Mouse (Mus musculus): ENCODE measurements around the gene Lrrc59. TPM values are rescaled to one million over a fixed set of nuclear protein-coding genes. Genes with fewer than 3 reads are reported as not detected.
"Not testable (repeated sequence)": the region's sequence is repeated elsewhere in the genome, so short reads cannot be mapped to it uniquely, and the experiment has no call there.

Gene Lrrc59
- polyA plus RNA-seq, 1 experiment from 2014 or later = 186 TPM

DNA sequence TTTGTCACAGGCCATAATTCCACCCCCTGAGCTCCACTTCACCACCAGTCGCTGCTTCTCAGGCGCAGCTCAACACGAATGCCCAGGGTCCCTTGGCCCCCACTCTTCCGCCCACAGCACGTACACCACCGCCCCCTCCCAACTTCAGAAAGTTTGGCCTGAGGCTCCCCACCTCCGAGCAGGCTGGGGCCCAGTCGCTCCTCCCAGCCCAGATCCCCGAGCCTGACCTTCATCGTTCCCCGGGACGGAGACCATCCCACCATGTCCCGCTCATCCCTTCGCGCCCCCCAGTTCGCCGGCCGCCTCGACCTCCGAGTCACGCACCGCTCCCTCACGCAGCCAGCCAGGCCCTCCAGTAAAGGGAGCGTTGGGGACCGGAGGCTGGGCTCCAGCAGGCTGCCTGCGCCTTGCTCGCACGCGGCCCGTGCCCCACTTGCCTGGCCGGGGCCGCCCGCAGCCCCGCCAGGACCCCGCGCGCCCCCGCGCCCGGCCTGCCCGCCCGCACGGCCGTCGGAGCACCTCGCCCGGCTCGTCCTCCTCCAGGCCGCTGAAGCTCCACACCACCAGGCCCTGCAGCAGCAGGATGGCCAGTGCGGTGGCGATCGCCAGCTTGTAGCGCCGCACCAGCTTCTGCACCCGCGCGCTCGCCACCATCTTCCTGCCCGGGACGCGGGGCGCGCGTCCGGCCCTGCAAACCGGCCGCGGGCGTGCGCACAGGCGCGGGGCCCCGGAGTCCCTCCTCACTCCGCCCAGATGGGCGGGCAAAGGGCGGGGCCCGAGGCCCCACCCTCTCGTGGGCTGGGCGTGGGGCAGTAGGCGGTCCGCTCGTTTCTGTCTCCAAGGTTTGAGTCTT is 47.4 kb downstream of the Lrrc59 start, which contains the start of gene Xylt2:
Xylt2 (minus strand) TSS at position 762 of the 853 bp plus-strand sequence.
- H3K27me3 ChIP-seq (replicated peaks) = no peaks in the 10 kb centered on the region
- peak; percentile 95 for ATAC-seq
- H3K36me3 ChIP-seq = no peaks in the 10 kb centered on the region
- H3K9me3 ChIP-seq (replicated peaks) = no peaks in the 10 kb centered on the region
- peaks cover 30% of the 10 kb centered on the region for H3K4me1 ChIP-seq
- peak within 1 kb of the TSS; percentile 98 for H3K4me2 ChIP-seq
- peak within 1 kb of the TSS; percentile 94 for H3K9ac ChIP-seq
- H3K27ac ChIP-seq = peak within 1 kb of the TSS; percentile 73
- H3K4me3 ChIP-seq = peak within 1 kb of the TSS; percentile 95
- WGBS (ENCODE audit: insufficient replicate concordance) = 0% methylated on average over 69 of the region's 82 CpGs

DNA sequence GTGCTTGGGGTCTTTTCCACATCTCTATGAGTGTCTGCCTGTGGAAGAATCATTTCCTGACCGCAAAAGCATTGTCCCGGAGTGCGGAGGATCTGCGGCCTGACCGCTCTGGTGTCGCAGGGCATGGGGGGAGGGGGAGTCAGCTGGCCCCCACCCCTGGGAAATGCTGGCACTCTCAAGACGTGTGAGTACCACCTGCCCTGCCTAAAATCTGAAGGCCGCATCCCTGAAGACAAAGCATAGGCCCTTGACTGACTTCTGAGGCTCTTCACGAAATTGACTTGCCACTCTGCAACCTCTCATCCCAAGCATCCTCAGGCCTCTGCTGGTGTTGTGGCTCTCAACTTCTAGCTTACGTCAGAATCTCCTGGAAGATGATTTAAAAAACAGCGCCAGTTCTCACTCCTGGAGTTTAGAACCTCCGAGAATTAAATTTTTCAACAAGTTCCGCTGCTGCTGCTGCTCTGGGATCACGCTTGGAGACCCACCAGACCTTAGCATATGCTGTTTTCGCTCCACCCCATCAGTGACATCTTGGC is 48.1 kb downstream of the Lrrc59 start:
- Histone ChIP-seq H3K36me3 (no peaks in the 10 kb centered on the region), H3K9ac (peak overlapping the region; percentile 59), H3K4me1 (peaks cover 30% of the 10 kb centered on the region), H3K9me3 (replicated peaks) (no peaks in the 10 kb centered on the region), H3K27ac (no peak overlapping the region), H3K4me3 (peak overlapping the region; percentile 95), H3K4me2 (peak overlapping the region; percentile 98), H3K27me3 (replicated peaks) (no peaks in the 10 kb centered on the region)
- no peak; the same call in 1 of the 2 replicates for ATAC-seq
- 34% methylated on average over 15 of the region's 15 CpGs for WGBS (ENCODE audit: insufficient replicate concordance)

DNA sequence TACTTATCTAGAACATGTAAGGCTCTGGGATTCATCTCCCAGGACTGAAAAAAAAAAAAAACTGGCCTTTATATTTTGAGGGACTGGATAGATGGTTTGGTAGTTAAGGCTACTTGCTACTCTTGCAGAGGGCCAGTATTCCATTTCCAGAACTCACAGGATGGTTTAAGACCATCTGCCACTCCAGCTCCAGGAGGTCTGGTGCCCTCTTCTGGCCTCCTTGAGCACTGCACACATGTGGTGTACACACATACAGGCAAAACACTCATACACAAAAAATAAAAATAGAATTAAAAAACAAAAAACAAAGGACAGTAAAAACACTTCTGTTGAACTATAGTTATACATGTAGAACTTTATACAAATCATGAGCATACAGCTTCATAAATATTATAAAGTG is 51.1 kb downstream of the Lrrc59 start:
- Histone ChIP-seq H3K36me3 (no peaks in the 10 kb centered on the region), H3K4me3 (no peak overlapping the region), H3K9ac (no peak overlapping the region), H3K4me1 (peaks cover 20% of the 10 kb centered on the region), H3K27ac (no peak overlapping the region), H3K4me2 (no peak overlapping the region), H3K27me3 (replicated peaks) (no peaks in the 10 kb centered on the region), H3K9me3 (replicated peaks) (no peaks in the 10 kb centered on the region)
- no peak for ATAC-seq

DNA sequence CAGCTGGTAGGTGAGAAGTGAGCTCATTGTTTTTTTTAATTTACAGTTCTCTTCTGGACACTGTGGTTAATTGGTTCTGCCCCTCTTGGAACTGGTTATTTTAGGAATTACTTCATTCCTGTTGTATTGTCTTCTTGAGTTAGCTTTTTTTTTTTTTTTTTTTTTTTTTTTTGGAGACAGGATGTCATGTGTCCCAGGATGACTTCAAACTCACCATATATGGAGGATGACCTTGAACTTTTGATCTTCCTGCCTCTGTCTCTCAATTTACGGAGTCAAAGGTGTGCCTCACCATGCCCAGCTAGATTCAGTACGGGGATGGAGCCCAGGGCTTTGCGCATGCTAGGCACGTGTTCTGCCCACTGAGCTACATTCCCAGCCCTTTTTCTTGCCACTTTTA is 52.1 kb downstream of the Lrrc59 start:
- no peak overlapping the region for H3K4me3 ChIP-seq
- H3K4me1 ChIP-seq = peaks cover 10% of the 10 kb centered on the region
- ATAC-seq = no peak
- no peak overlapping the region for H3K27ac ChIP-seq
- no peaks in the 10 kb centered on the region for H3K36me3 ChIP-seq
- 79% methylated on average over 4 of the region's 4 CpGs for WGBS (ENCODE audit: insufficient replicate concordance)
- H3K9me3 ChIP-seq (replicated peaks) = no peaks in the 10 kb centered on the region
- no peak overlapping the region for H3K4me2 ChIP-seq
- no peaks in the 10 kb centered on the region for H3K27me3 ChIP-seq (replicated peaks)
- H3K9ac ChIP-seq = no peak overlapping the region

DNA sequence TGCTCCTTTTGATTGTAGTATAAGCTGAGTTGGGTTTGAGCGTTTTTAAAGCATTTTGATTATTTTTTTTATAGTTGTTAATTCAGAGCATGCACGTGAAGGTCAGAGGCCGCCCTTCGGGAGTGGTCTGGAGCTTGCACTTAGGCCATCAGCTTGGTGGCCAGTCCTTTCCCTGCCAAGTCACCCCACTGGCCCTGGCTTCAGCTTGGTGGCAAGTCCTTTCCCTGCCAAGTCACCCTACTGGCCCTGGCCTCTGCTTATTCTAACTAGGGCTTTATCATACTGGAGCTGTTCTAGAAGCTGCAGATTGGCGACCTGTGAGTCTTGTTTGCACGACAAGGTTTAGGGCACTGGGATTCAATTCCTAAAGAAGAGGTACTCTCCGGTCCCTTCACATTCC is 52.9 kb downstream of the Lrrc59 start:
- 62% methylated on average over 7 of the region's 7 CpGs for WGBS (ENCODE audit: insufficient replicate concordance)
- no peak overlapping the region for H3K9ac ChIP-seq
- H3K4me2 ChIP-seq = no peak overlapping the region
- H3K4me1 ChIP-seq = peaks cover 4% of the 10 kb centered on the region
- no peak for ATAC-seq
- H3K9me3 ChIP-seq (replicated peaks) = no peaks in the 10 kb centered on the region
- H3K4me3 ChIP-seq = no peak overlapping the region
- no peak overlapping the region for H3K27ac ChIP-seq
- no peaks in the 10 kb centered on the region for H3K27me3 ChIP-seq (replicated peaks)
- H3K36me3 ChIP-seq = no peaks in the 10 kb centered on the region

DNA sequence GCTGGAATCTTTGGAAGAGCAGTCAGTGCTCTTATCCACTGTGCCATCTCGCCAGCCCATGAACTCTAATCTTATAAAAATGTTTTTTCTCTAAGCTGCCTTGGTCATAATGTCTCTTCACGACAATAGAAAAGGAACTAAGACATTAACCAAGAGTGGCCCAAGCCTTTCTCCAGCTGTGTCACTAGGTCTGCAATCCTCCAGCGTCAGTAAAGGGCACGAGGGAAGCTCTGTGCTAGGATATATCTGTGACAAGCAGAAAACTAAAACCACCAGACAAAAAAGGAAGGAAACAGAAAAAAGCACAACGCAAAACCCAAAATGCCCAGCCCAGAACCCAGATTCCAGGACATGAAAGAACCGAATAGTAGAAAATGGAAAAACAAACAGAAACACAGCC is 57.6 kb downstream of the Lrrc59 start:
- Histone ChIP-seq H3K4me1 (no peaks in the 10 kb centered on the region), H3K36me3 (no peaks in the 10 kb centered on the region), H3K27ac (no peak overlapping the region), H3K9ac (no peak overlapping the region), H3K4me3 (no peak overlapping the region), H3K4me2 (no peak overlapping the region), H3K9me3 (replicated peaks) (no peaks in the 10 kb centered on the region), H3K27me3 (replicated peaks) (no peaks in the 10 kb centered on the region)
- ATAC-seq = no peak
- WGBS (ENCODE audit: insufficient replicate concordance) = 25% methylated on average over 6 of the region's 6 CpGs

DNA sequence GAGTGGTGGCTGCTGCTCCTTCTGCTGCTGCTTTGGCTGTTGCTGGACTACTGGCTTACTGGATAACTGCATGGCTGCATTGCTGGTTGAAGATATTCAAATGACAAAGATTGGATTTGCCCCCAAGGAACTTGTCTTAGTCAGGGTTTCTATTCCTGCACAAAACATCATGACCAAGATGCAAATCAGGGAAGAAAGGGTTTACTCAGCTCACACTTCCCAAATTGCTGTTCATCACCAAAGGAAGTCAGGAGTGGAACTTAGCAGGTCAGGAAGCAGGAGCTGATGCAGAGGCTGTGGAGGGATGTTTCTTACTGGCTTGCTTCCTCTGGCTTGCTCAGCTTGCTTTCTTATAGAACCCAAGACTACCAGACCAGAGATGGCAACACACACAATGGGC is 62.9 kb downstream of the Lrrc59 start:
- H3K27me3 ChIP-seq (replicated peaks); H3K4me1 ChIP-seq; H3K4me3 ChIP-seq; H3K9ac ChIP-seq; H3K27ac ChIP-seq; H3K36me3 ChIP-seq; ATAC-seq; H3K9me3 ChIP-seq (replicated peaks); H3K4me2 ChIP-seq: not testable (repeated sequence)

Other genes with a start within 250 kb of the Lrrc59 start
- 4.0 and 4.3 TPM in 2 replicates for gene Abcc3, start 236.8 kb upstream of the Lrrc59 start, polyA plus RNA-seq (2016; fragmentation: Nextera tagmentation; extraction: Ambion mirVana)
- 2.5 and 3.2 TPM in 2 replicates for gene Cacna1g, start 155.6 kb upstream of the Lrrc59 start, polyA plus RNA-seq (2016; fragmentation: Nextera tagmentation; extraction: Ambion mirVana)
- not detected in 2 replicates for gene Spata20, start 143.6 kb upstream of the Lrrc59 start, polyA plus RNA-seq (2016; fragmentation: Nextera tagmentation; extraction: Ambion mirVana)
- gene Epn3, start 129.8 kb upstream of the Lrrc59 start, polyA plus RNA-seq (2016; fragmentation: Nextera tagmentation; extraction: Ambion mirVana) = not detected in 2 replicates
- 0.28 and 0.37 TPM in 2 replicates for gene Mycbpap, start 108.0 kb upstream of the Lrrc59 start, polyA plus RNA-seq (2016; fragmentation: Nextera tagmentation; extraction: Ambion mirVana)
- 2.0 and 3.2 TPM in 2 replicates for gene Rsad1, start 80.5 kb upstream of the Lrrc59 start, polyA plus RNA-seq (2016; fragmentation: Nextera tagmentation; extraction: Ambion mirVana)
- gene Chad, start 64.7 kb upstream of the Lrrc59 start, polyA plus RNA-seq (2016; fragmentation: Nextera tagmentation; extraction: Ambion mirVana) = 0.10 TPM in 1 of 2 replicates, not detected in the other
- 1.1 and 1.2 TPM in 2 replicates for gene Acsf2, start 27.9 kb upstream of the Lrrc59 start, polyA plus RNA-seq (2016; fragmentation: Nextera tagmentation; extraction: Ambion mirVana)
- 89.1 and 95.3 TPM in 2 replicates for gene Mrpl27, start 24.0 kb downstream of the Lrrc59 start, polyA plus RNA-seq (2016; fragmentation: Nextera tagmentation; extraction: Ambion mirVana)
- gene Eme1, start 24.2 kb downstream of the Lrrc59 start, polyA plus RNA-seq (2016; fragmentation: Nextera tagmentation; extraction: Ambion mirVana) = 22.7 and 25.0 TPM in 2 replicates
- gene Xylt2, start 47.7 kb downstream of the Lrrc59 start, polyA plus RNA-seq (2016; fragmentation: Nextera tagmentation; extraction: Ambion mirVana) = 7.0 and 7.1 TPM in 2 replicates
- not detected in 2 replicates for gene Gm11541, start 74.7 kb downstream of the Lrrc59 start, polyA plus RNA-seq (2016; fragmentation: Nextera tagmentation; extraction: Ambion mirVana)
- 0.11 TPM in 1 of 2 replicates, not detected in the other for gene Cdc34b, start 112.0 kb downstream of the Lrrc59 start, polyA plus RNA-seq (2016; fragmentation: Nextera tagmentation; extraction: Ambion mirVana)
- not detected in 2 replicates for gene Tmem92, start 152.9 kb downstream of the Lrrc59 start, polyA plus RNA-seq (2016; fragmentation: Nextera tagmentation; extraction: Ambion mirVana)